Mouse (Mus musculus) testis, adult 2 months (tissue): ENCODE measurements at regions not wholly inside any gene's neighbourhood (a gene's known extent, or its start where the extent isn't known, plus 50 kb on each side); places are given as distances from the start of the nearest gene placed in this dataset.

Source experiments
- H3K27ac ChIP-seq: fragments of 200-500 bp; 2 replicates; pipeline ENCODE4 v1.5.1; 2012; ENCODE audit warnings: low read depth, low read length; ENCODE audit not compliant: control insufficient read depth, insufficient read depth
- H3K27me3 ChIP-seq: fragments of 200-500 bp; 2 replicates; pipeline ENCODE4 v1.6.1; 2012; ENCODE audit warnings: mild to moderate bottlenecking, low read length, moderate library complexity; ENCODE audit not compliant: control insufficient read depth, insufficient read depth
- H3K36me3 ChIP-seq: fragments of 200-500 bp; 2 replicates; pipeline ENCODE4 v1.6.1; 2012; ENCODE audit warnings: mild to moderate bottlenecking, low read length; ENCODE audit not compliant: control insufficient read depth, insufficient read depth
- H3K4me1 ChIP-seq: fragments of 200-500 bp; 2 replicates; pipeline ENCODE4 v1.6.1; 2012; ENCODE audit warnings: low read length; ENCODE audit not compliant: control insufficient read depth, insufficient read depth
- H3K4me3 ChIP-seq: fragments of 200-500 bp; 2 replicates; pipeline ENCODE4 v1.5.1; 2012; ENCODE audit warnings: low read depth, mild to moderate bottlenecking, low read length, moderate library complexity, mixed read lengths; ENCODE audit not compliant: control insufficient read depth
- CTCF ChIP-seq: fragments of 200-500 bp; IDR thresholded peaks from 2 replicates; pipeline ENCODE4 v1.5.1; 2012; ENCODE audit warnings: low read depth, mild to moderate bottlenecking, inconsistent platforms, low read length, moderate library complexity; ENCODE audit not compliant: control insufficient read depth, insufficient read depth, insufficient replicate concordance
- POLR2A ChIP-seq: fragments of 200-500 bp; IDR thresholded peaks from 2 replicates; pipeline ENCODE4 v1.6.1; 2012; ENCODE audit warnings: low read depth, mild to moderate bottlenecking, inconsistent platforms, low read length, moderate library complexity; ENCODE audit not compliant: control insufficient read depth

GRCm38 (mm10) chr1:136738030-136738429, 113.3 kb downstream of the Zfp281 start:
- TF ChIP-seq POLR2A (no peak), CTCF (no peak)
- Histone ChIP-seq H3K4me3 (no peak overlapping the region), H3K36me3 (no peaks in the 10 kb centered on the region), H3K4me1 (peaks cover 6% of the 10 kb centered on the region), H3K27ac (no peak overlapping the region), H3K27me3 (no peaks in the 10 kb centered on the region)

- TF ChIP-seq POLR2A (no peak), CTCF (peak; percentile 52; the same call in 1 of the 2 replicates)
- H3K27ac ChIP-seq, result no peak overlapping the region
- H3K36me3 ChIP-seq, result no peaks in the 10 kb centered on the region
- no peak overlapping the region for H3K4me3 ChIP-seq
- no peaks in the 10 kb centered on the region for H3K4me1 ChIP-seq
- no peaks in the 10 kb centered on the region for H3K27me3 ChIP-seq
Measured at GRCm38 (mm10) chr1:136739486-136739885, 114.8 kb downstream of the Zfp281 start.

- Histone ChIP-seq H3K27me3 (no peaks in the 10 kb centered on the region), H3K4me3 (no peak overlapping the region), H3K36me3 (no peaks in the 10 kb centered on the region), H3K27ac (no peak overlapping the region), H3K4me1 (no peaks in the 10 kb centered on the region)
- no peak for TF ChIP-seq POLR2A
- no peak for TF ChIP-seq CTCF
Measured at GRCm38 (mm10) chr1:136741061-136741460, 116.4 kb downstream of the Zfp281 start.

GRCm38 (mm10) chr1:136749188-136749587, 124.5 kb downstream of the Zfp281 start:
- Histone ChIP-seq H3K4me1 (no peaks in the 10 kb centered on the region), H3K36me3 (no peaks in the 10 kb centered on the region), H3K27me3 (no peaks in the 10 kb centered on the region), H3K4me3 (no peak overlapping the region), H3K27ac (no peak overlapping the region)
- TF ChIP-seq CTCF (peak; percentile 60), POLR2A (no peak)

- TF ChIP-seq POLR2A, result no peak
- no peak for TF ChIP-seq CTCF
- Histone ChIP-seq H3K27me3 (no peaks in the 10 kb centered on the region), H3K4me3 (no peak overlapping the region)
Measured at GRCm38 (mm10) chr1:136751464-136752191, 126.9 kb downstream of the Zfp281 start.

GRCm38 (mm10) chr1:136754286-136754685, 129.6 kb downstream of the Zfp281 start:
- TF ChIP-seq CTCF (no peak), POLR2A (no peak)
- no peak overlapping the region for H3K4me3 ChIP-seq
- H3K27ac ChIP-seq, result no peak overlapping the region
- peaks cover 4% of the 10 kb centered on the region; the same call in 1 of the 2 replicates for H3K4me1 ChIP-seq
- no peaks in the 10 kb centered on the region for H3K36me3 ChIP-seq
- no peaks in the 10 kb centered on the region for H3K27me3 ChIP-seq

More at GRCm38 (mm10) chr1:136751464-136752191, 126.9 kb downstream of the Zfp281 start:
- H3K27ac ChIP-seq, result no peak overlapping the region
- H3K36me3 ChIP-seq, result no peaks in the 10 kb centered on the region
- no peaks in the 10 kb centered on the region for H3K4me1 ChIP-seq

- H3K4me3 ChIP-seq, result peak overlapping the region; percentile 60
- TF ChIP-seq CTCF (peak; percentile 96), POLR2A (no peak)
- no peak overlapping the region for H3K27ac ChIP-seq
- no peaks in the 10 kb centered on the region for H3K36me3 ChIP-seq
- no peaks in the 10 kb centered on the region for H3K27me3 ChIP-seq
- H3K4me1 ChIP-seq, result peaks cover 4% of the 10 kb centered on the region; the same call in 1 of the 2 replicates
Measured at GRCm38 (mm10) chr1:136758730-136759129, 134.0 kb downstream of the Zfp281 start.
